Mouse (Mus musculus) liver, embryonic 16.5 days (tissue): Measurements from ENCODE around the gene Cry2. TPM values are rescaled to one million over a fixed set of nuclear protein-coding genes. Genes with fewer than 3 reads are reported as not detected.

Experiments used
- ATAC-seq: fragments of 200-750 bp; cut with Nextera tagmentation; 2 replicates; pipeline ENCODE4 v1.8.0; 2017; ENCODE audit warnings: low read depth, mild to moderate bottlenecking, moderate number of reproducible peaks, moderate library complexity
- H3K27ac ChIP-seq: fragments of 300-500 bp; sonication (generic); 2 replicates; pipeline ENCODE4 v1.5.1; 2014; ENCODE audit warnings: mild to moderate bottlenecking, low read length
- H3K27me3 ChIP-seq: fragments of 300-500 bp; sonication (generic); 2 replicates; pipeline ENCODE4 v1.6.1; 2014; ENCODE audit warnings: low read depth, low read length, mixed read lengths; ENCODE audit not compliant: control insufficient read depth, insufficient read depth
- H3K36me3 ChIP-seq: fragments of 300-500 bp; sonication (generic); 2 replicates; pipeline ENCODE4 v1.6.1; 2014; ENCODE audit warnings: mild to moderate bottlenecking; ENCODE audit not compliant: control insufficient read depth, insufficient read depth
- H3K4me1 ChIP-seq: fragments of 300-500 bp; sonication (generic); 2 replicates; pipeline ENCODE4 v1.6.1; 2014; ENCODE audit warnings: low read depth, low read length, mixed read lengths; ENCODE audit not compliant: control insufficient read depth
- H3K4me2 ChIP-seq: fragments of 300-500 bp; sonication (generic); 2 replicates; pipeline ENCODE4 v1.6.1; 2014; ENCODE audit warnings: low read depth, low read length, mixed read lengths
- H3K4me3 ChIP-seq: fragments of 300-500 bp; sonication (generic); 2 replicates; pipeline ENCODE4 v1.5.1; 2014; ENCODE audit warnings: low read depth, mild to moderate bottlenecking, low read length
- H3K9ac ChIP-seq: fragments of 300-500 bp; sonication (generic); 2 replicates; pipeline ENCODE4 v1.6.1; 2014; ENCODE audit warnings: low read depth, low read length
- H3K9me3 ChIP-seq: fragments of 300-500 bp; sonication (generic); replicated peaks from 2 replicates; pipeline ENCODE4 v1.6.1; 2016; ENCODE audit warnings: low read length; ENCODE audit not compliant: control insufficient read depth
- WGBS: fragments of 180-500 bp; shearing (Covaris S2); extraction: QIAGEN DNeasy Blood & Tissue Kit; methylation state at CpG from one replicate; pipeline ENCODE4 v1.1.7; 2014; ENCODE audit not compliant: insufficient replicate concordance; 5-methylcytosine and 5-hydroxymethylcytosine counted together
- polyA plus RNA-seq: library from polyadenylated mRNA; unstranded; fragments of >200 nt; fragmentation: Nextera tagmentation; extraction: Ambion mirVana; gene quantifications from 2 replicates; pipeline ENCODE4 v1.2.1, GENCODE M21; 2015

The Cry2 gene
- polyA plus RNA-seq, 1 experiment from 2014 or later = 15.0 TPM

- Histone ChIP-seq H3K4me2 (peak within 1 kb of the TSS; percentile 99), H3K36me3 (peaks cover 16% of the 10 kb centered on the region), H3K4me3 (peak within 1 kb of the TSS; percentile 93), H3K27ac (peak within 1 kb of the TSS; percentile 86), H3K27me3 (peaks cover 29% of the 10 kb centered on the region), H3K9ac (peak within 1 kb of the TSS; percentile 87), H3K4me1 (peaks cover 21% of the 10 kb centered on the region), H3K9me3 (no peaks in the 10 kb centered on the region)
- peak; percentile 16; the same call in 1 of the 2 replicates for ATAC-seq
- WGBS = 1% methylated on average over 16 of the region's 16 CpGs
These were observed 59.3 kb downstream of the Cry2 start, which contains the start of the genes Pex16 and Large2 for GRCm38 (mm10) chr2:92374514-92374913. Pex16 (plus strand) TSS chr2:92374676. Large2 (minus strand) TSS chr2:92374869.

GRCm38 (mm10) chr2:92373437-92373813, 60.4 kb downstream of the Cry2 start:
- Histone ChIP-seq H3K4me3 (no peak overlapping the region), H3K27ac (no peak overlapping the region), H3K9me3 (no peaks in the 10 kb centered on the region), H3K9ac (no peak overlapping the region), H3K4me1 (peaks cover 21% of the 10 kb centered on the region), H3K36me3 (peaks cover 5% of the 10 kb centered on the region), H3K27me3 (peaks cover 33% of the 10 kb centered on the region), H3K4me2 (no peak overlapping the region)
- no peak for ATAC-seq
- WGBS = 58% methylated on average over 11 of the region's 11 CpGs

DNA sequence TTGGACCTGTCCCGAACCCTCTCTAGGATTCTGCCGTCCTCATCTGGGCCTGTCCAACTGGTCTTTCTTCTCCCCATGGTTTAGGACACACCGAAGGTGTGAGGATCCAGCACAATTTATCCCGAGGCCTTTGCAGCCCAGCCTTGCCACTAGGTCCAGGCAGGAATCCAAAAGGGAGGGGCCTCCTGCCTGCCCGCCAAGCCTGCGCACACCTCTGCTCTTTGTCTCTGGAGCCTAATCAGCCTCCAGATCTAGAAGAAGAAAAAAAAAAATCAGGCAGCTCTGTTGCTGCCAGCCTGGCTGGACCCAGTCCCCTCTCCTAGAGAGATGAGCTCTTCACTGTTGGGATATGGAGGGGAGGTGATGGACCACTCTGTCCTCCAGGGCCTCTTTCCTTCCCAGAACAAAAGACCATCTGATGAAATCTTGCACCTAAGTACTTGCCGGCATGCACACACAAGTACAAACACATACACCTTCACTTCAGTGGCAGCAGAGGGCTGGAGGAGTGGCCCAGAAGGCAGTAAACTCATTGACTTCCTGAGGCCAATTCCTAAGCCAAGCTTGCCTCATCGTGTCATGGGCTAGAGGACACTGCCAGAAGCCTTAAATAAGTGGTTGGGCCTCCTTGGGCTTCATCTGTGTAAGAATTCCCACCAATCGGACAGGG, 60.9 kb downstream of the Cry2 start:
- no peak overlapping the region for H3K4me2 ChIP-seq
- H3K4me1 ChIP-seq = peaks cover 21% of the 10 kb centered on the region
- no peaks in the 10 kb centered on the region for H3K9me3 ChIP-seq
- peaks cover 33% of the 10 kb centered on the region for H3K27me3 ChIP-seq
- 0 out of 2 replicates have a peak, but pooled peaks cover 3% of the 10 kb centered on the region for H3K36me3 ChIP-seq
- WGBS = 51% methylated on average over 9 of the region's 9 CpGs
- no peak overlapping the region for H3K9ac ChIP-seq
- no peak for ATAC-seq
- no peak overlapping the region for H3K27ac ChIP-seq
- H3K4me3 ChIP-seq = no peak overlapping the region

- H3K27me3 ChIP-seq = peaks cover 33% of the 10 kb centered on the region
- no peak for ATAC-seq
- H3K4me3 ChIP-seq = no peak overlapping the region
- peaks cover 21% of the 10 kb centered on the region for H3K4me1 ChIP-seq
- H3K4me2 ChIP-seq = no peak overlapping the region
- 52% methylated on average over 10 of the region's 10 CpGs for WGBS
- H3K27ac ChIP-seq = no peak overlapping the region
- H3K36me3 ChIP-seq = no peaks in the 10 kb centered on the region
- H3K9ac ChIP-seq = no peak overlapping the region
- no peaks in the 10 kb centered on the region for H3K9me3 ChIP-seq
These were observed 61.7 kb downstream of the Cry2 start for GRCm38 (mm10) chr2:92371971-92372690.

DNA sequence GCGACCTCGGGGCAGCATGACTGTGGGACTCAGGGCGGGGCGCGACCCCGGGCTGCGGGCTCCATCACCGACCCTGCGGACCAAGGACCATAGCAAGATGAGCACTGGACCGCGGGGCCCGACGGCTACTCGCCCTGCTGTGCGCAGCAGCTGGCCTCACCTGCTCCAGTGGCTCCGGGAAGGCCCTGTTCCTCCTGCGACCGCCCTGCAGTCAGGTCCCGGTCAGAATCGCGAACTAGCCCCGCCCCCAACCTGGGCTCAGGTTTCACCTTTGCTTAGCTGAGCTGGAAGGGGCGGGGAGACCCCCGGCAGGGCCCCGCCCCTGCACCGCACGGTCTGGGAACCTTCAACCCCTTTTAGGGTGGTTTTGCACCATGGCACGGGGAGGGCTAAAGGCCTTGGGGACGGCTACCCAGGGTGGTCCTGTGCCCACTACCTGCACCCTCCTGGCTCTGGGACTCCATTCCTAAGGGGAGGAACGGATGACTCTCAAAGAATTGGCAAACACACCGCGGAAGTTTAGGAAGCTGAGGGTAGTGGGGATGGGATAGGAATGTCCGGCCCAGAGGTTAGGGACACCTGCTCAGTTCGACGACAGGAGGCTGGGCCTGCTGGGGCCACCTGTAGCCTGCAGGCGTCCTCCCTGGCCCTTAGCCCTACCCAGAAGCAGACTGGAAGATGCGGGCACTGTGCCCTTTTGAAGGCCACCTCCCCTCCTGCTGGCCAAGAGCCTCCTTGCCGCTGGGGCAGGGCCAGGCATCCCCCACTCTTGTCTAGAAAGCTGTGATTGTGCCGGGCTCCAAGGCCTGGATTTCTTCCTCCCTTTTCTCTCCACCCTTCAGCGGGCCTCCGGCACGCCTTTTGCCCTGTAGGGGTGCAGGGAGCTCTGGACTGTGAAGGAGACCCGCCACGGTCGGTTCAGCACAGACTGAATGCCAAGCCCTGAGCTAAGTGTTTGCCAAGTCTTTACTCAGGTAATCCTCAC, 62.7 kb downstream of the Cry2 start:
- H3K36me3 ChIP-seq = no peaks in the 10 kb centered on the region
- WGBS = 9% methylated on average over 45 of the region's 45 CpGs
- peak overlapping the region; percentile 58; the same call in 1 of the 2 replicates for H3K9ac ChIP-seq
- peak overlapping the region; percentile 58 for H3K4me3 ChIP-seq
- no peaks in the 10 kb centered on the region for H3K9me3 ChIP-seq
- peaks cover 15% of the 10 kb centered on the region for H3K4me1 ChIP-seq
- H3K4me2 ChIP-seq = peak overlapping the region; percentile 57
- H3K27ac ChIP-seq = no peak overlapping the region
- peak; percentile 25 for ATAC-seq
- peaks cover 33% of the 10 kb centered on the region for H3K27me3 ChIP-seq

DNA sequence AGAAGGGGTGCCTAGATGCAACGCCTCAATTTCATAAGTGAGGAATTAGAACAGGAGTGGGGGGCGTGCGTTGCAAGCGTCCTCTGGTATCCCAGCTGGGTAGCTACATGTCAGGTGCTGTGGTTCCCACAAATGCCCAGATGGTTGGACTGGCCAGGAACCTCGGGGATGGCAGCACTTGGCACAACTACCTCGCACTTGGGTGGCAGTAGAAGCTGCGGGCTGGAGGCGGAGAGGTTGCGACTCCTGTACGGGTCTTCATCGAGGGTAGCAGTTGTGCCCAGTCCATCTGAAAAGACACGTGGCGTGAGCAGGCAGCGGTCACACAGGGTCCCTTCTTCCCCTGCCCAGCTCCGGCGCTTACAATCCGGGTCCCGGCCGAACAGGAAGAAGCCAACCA, 63.5 kb downstream of the Cry2 start:
- peak overlapping the region; percentile 58 for H3K4me3 ChIP-seq
- no peak overlapping the region for H3K27ac ChIP-seq
- ATAC-seq = no peak
- no peaks in the 10 kb centered on the region for H3K9me3 ChIP-seq
- peaks cover 11% of the 10 kb centered on the region for H3K4me1 ChIP-seq
- peak overlapping the region; percentile 57 for H3K4me2 ChIP-seq
- H3K9ac ChIP-seq = peak overlapping the region; percentile 58; the same call in 1 of the 2 replicates
- H3K36me3 ChIP-seq = no peaks in the 10 kb centered on the region
- 15% methylated on average over 19 of the region's 19 CpGs for WGBS
- H3K27me3 ChIP-seq = peaks cover 33% of the 10 kb centered on the region

GRCm38 (mm10) chr2:92367383-92368029, 66.3 kb downstream of the Cry2 start:
- Histone ChIP-seq H3K27ac (no peak overlapping the region), H3K4me1 (peaks cover 2% of the 10 kb centered on the region), H3K4me2 (no peak overlapping the region), H3K9me3 (no peaks in the 10 kb centered on the region), H3K9ac (no peak overlapping the region), H3K4me3 (no peak overlapping the region), H3K36me3 (no peaks in the 10 kb centered on the region), H3K27me3 (peaks cover 30% of the 10 kb centered on the region)
- WGBS = 29% methylated on average over 20 of the region's 20 CpGs
- no peak for ATAC-seq

DNA sequence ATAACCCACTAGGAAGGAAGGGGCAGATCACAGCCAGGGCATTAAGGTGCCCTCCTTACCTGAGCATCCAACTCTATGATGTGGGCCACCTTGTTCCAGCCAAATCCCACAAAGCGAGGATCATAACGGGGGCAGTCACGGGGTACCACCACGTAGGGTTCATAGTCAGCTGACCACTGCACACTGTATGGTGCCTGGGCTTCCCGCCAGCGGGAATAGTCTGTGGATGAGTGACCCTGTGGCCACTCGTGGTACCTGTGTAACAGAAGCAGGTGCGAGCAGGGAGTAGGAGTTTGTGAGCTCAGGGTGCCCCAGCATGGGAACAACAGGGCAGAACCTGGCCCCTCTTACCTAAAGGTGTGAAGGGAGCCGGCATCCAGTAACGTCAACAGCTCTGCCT, 68.3 kb downstream of the Cry2 start:
- Histone ChIP-seq H3K9ac (no peak overlapping the region), H3K27ac (no peak overlapping the region), H3K4me3 (no peak overlapping the region), H3K36me3 (no peaks in the 10 kb centered on the region), H3K4me2 (no peak overlapping the region), H3K4me1 (no peaks in the 10 kb centered on the region; the same call in 1 of the 2 replicates), H3K9me3 (no peaks in the 10 kb centered on the region), H3K27me3 (peaks cover 15% of the 10 kb centered on the region)
- WGBS = 74% methylated on average over 10 of the region's 10 CpGs
- no peak for ATAC-seq
